Mouse (Mus musculus) embryo, embryonic 9.5 days (tissue): ENCODE data around the gene Nup85.

Experiments
- DNase-seq: peaks from one replicate; pipeline ENCODE4 v3.0.0-alpha.2; 2017; ENCODE audit errors: extremely low spot score

Gene Nup85

DNA sequence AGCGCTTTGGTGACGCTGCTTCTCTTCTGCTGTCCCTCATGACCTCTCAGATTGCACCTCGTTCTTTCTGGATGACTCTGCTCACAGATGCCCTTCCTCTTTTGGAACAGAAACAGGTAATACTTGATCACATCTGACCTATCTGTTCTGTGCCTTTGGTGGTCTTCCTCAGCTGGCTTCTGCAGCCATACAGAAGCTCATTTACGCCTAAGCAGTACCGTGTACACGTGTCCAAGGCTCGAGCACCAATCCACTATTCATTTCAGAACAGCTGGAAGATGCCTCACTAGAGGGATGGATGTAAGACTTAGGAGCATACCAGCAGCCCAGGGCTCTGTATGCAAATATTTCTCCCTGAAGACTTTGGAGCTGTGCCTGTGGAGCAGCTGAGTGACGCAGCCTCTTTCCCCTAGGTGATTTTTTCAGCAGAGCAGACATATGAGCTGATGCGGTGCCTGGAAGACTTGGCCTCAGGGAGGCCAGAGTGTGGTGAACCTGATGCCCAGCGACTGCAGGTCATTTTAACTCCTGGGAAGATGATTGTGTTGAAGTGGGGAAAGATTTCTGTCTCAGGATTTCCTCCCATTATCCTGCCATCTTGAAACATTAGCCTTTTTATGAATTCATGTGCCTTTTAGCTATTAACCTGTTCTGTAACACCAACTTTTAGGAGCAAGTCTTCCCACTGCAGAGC is 18.8 kb downstream of the Nup85 start:
- DNase-seq: no peak

DNA sequence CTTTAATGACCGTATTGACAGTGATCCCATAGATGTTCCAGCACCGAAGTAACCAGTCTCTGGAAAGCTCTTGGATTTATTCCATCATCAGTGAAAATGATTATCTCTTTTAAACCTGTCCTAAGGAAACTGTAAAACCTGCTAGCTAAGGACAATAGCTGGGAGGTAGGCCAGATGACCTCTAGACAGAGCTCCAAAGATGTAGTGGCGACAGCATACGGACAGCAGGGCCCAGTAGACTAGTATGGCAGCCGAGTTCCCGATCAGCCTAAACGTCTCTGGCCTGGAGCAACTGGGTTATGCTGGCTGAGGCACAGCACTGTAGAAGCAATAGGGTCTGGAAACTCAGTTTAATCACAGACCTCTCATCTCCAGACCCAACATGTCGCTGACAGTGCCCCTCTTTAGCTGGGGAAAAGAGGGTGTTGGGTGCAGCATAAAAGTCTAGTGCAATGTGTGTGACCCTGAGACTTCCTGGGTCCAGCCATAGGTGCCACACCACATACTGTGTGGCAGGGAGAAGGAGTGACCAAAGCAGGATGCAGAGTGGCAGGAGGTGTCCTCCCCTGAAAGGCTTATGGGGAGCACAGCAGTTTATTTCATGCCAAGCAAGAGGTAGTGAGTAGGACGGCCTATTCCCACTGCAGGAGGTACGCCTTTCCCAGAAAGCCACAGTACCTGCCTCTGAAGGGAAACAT is 20.3 kb downstream of the Nup85 start:
- DNase-seq: no peak

DNA sequence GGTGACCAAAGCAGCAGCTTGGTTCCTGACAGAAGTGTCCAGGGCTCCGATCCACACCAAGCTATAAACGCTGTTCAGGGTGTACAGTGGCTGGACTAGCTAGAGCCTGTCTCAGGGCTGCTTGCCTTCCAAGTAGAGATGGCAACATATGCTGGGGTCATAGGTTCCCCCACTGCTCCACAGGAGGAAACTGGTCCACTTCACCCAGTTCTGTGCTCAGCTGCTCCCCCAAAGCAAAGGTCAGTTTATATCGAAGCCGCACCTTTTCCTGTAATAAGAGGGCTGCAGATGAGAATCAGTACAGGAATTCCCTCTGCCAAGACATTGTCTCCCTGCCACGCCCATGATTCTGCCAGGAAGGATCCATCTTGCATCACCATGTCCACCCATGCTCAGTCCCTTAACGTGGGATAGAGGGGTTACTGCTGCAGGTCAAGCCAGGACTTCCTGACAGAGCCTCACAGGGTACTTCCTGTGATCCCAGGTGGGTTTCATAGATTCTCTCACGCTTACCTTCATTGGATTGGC is 21.4 kb downstream of the Nup85 start:
- no peak for DNase-seq

DNA sequence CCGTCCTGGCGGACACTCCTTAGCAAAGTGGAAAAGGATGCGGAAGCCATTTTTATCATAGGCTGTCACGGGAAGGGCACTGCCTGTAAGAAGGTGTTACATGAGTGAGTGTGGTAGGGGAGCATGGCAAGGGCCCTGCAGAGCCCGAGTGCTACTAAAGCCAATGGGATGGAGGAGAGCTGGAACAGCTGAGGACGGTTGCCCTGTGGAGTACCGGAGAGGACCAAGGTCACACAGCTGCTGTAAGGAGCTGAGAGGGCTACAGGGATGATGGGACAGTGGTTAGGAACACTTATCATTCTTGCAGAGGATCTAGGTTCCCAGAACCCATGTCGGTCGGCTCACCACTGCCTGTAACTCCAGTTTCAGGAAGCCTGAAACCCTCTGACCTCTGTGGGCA is 22.2 kb downstream of the Nup85 start:
- DNase-seq: no peak

DNA sequence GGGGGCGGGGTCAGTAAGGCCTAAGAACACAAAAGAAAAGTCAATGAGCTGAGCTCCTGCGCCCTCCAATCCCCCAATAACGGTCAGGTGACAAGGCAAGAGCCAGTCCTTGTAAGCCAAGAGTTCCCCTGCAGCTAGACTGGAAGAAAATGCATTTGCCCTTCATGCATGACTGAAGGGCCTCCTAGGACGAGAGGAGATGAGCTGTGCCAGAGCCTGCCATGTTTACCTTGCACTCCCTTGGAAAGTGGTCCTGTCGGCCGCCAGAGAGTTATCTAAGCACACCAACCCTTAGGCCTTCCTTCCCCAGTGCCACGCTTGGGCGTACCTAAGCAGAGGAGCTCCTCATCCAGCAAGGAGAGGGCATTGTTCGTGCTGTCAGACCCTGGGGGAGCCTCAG is 23.8 kb downstream of the Nup85 start:
- no peak for DNase-seq

DNA sequence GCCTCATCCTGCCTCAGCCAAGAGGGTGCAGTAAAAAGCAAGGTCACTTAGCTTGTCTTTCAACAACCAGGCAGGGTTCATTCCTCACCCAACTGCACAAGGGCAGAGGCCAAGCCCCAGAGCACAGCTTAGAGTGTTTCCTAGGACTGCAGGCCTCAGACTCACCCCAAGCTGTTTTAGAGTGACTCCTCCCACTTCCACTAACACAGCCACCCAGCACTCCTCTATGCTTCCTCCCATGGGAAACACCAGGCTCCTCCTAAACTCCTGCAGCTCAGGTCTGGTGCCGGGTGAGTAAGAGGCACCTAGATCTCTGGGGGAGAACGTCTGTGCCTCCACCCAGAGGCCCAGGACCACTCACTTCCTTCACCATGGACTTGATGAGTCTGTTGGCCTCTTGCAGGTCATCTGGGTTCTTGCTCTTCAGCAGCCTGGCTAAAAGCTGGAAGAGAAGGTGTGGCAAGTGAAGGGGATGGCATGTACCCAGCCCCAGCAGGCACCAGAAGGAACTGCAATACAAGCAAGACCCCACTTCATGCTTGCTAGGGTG is 26.4 kb downstream of the Nup85 start:
- DNase-seq: no peak

DNA sequence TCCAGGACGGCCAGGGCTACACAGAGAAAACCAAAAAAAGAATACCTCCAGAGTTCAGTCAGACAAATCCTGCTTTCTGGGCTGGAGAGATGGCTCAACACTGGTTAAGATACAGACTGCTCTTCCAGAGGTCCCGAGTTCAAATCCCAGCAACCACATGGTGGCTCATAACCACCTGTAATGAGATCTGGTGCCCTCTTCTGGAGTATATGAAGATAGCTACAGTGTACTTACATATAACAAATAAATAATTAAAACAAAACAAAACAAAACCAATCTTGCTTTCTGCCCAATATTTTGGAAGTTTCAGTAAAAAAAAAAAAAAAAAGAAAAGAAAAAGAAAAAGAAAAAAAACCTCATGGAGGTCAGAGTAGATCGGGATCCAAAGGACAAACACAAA is 31.0 kb downstream of the Nup85 start:
- no peak for DNase-seq

DNA sequence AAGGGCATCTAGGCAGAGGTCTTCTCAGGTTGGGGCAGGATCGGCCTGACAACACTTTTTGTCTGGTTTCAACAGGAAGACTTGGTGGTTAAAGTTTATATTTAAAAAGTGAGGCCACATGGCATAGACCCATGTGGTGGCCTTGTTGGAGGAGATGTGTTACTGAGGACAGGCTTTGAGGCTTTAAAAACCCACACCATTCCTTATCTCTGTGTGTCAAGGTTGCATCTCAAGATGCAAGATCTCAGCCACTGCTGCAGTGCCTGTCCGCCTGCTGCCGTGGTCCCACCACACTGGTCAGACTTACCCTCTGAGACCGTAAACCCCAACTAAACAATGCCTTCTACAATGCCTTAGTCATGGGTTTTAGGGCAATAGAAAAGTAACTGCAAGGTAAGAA is 34.1 kb downstream of the Nup85 start:
- no peak for DNase-seq

DNA sequence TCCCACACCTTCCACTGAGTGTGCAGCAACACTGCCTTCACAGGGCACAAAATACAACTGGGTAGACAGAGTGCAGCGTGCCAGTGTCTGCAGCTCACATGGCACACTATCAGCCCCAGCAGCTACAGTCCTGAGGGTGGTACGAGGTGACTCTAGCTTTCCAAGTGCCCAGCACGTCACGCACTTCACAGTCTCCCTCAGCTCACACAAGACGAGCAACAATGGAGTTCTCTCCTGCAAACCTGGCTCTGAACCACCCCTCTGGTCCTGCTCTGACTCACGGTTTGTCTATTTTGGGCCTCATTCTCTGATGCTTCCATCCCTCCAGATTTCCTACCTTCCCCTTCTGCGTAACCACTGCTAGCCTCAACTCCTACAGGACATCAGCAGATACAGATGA is 35.5 kb downstream of the Nup85 start:
- no peak for DNase-seq

DNA sequence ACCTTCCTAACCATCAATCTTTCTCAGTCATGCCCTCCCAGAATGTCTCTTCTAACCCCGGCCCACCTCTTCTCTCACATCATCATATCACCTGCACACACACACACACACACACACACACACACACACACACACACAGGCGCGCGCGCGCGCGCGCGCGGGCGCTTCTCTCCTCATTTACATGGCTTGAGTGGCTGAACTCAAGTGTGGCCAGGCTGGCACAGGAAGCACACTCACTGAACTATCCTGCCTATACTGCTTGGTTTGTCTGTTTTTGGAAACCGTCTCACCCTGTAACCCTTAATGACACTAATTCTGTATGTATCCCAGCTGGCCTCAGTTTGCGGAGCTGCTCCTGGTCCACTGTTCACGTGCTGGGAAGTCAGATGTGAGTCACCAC is 36.5 kb downstream of the Nup85 start:
- no peak for DNase-seq

DNA sequence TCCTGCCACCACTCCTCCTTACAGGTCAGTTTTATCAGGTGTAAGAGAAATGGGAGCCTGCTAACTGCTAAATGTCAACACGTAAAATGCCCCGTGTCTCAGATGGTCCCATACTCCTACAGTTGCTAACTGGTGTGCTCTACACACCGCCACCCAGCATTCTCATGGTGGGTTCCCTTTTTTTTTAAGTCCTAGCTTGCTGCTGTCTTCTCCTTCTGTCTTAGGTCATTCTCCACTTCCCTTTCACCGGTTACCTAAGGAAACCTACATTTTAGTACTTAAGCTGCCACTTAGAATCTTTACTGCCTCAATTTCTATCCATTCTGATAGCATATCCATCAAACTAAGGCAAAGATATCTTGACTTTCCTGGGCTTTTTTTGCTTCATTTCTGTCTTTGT is 36.9 kb downstream of the Nup85 start:
- DNase-seq: no peak

DNA sequence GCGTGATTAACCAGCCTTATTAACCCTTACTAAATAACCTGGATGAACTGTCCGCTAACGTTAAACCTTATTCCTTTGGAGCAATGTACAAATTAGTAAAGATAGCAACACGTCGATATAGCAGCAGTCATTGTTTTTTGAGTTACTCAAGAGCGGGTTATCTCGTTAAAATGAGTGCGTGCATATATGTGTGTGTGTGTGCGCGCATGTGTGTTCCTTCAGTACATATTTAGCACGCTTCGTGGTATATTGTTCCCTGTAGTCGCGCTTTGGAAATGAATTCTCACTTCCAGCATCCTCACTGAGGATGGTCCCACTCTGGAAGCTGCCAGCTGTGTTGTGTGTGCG is 38.9 kb downstream of the Nup85 start:
- DNase-seq: no peak

DNA sequence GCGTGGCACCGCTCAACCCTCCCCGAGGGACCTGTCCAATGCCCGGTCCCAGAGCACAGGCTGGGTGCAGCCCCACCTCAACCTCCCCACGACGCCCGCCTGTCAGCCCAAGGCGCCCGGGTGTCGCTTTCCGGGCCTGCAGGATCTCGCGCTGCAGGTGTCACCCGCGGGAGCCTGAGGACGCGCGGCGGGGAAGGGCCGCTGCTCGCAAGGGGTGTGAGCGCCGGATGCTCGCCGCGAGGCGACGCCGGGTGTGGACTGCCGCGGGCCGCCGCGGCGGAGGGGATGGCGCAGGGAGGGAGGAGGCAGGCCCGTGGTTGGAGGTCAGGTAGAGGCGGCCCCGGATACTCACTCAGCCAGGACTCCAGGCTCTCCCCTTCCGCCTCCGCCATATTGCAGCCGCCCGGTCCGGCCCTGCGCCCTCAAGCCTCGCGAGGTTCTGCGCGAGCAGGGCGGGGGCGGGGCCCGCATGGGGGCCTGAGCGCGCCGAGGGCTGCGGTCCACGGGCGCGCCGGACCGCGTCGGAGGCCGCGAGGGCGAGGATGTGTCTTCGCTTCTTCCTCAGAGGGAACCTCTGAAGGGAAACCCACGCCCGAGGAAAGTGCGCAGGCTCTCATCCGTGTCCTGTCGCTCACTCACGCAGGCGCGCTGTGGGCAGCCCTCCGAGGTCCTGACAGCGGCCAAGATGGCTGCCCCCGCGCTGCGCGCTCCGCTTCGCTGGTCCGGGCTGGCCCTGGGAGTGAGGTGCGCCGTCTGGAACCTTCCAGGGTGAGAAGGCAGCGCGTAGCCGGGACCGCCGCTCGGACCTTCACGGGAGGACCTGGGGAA is 39.5 kb downstream of the Nup85 start, which contains the start of the genes Mrps7 and Gga3:
Gene Mrps7 (plus strand): TSS at position 450 of the 828 bp plus-strand sequence.
Gene Gga3 (minus strand): TSS at position 576 of the 828 bp plus-strand sequence.
- peak; percentile 89 for DNase-seq

DNA sequence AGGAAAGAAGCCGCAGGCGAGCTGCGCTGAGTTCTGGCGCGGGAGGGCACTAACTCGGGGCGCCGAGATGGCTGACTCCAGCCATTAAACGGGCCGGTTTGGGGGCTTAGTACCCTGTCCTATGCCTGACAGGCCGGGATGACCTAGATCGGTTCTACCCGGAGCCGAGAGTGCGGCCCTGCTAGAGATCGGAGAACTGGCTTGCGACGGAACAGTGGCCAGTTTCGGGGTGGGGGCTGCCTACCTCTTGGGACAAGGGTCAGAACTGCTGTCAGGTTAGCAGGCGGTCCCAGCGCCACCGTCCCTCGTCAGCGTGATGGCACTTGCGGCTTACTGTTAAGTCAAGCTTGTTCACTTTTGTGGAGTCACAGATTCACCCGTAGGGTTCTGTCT is 40.1 kb downstream of the Nup85 start:
- no peak for DNase-seq

DNA sequence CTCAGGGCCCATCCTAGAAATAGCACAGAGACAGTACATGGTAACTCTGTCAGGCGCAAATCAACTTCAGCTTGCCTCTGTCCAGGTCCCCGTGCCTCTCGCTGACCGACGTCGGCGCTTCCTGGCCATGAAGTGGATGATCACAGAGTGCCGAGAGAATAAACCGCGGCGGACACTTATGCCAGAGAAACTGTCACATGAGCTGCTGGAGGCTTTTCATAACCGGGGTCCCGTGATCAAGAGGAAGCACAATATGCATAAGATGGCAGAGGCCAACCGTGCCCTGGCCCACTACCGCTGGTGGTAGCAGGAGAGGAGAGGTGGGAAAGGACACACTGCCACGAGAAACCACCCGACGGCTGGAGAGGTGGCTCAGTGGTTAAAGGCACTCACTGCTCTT is 42.5 kb downstream of the Nup85 start:
- DNase-seq: no peak

DNA sequence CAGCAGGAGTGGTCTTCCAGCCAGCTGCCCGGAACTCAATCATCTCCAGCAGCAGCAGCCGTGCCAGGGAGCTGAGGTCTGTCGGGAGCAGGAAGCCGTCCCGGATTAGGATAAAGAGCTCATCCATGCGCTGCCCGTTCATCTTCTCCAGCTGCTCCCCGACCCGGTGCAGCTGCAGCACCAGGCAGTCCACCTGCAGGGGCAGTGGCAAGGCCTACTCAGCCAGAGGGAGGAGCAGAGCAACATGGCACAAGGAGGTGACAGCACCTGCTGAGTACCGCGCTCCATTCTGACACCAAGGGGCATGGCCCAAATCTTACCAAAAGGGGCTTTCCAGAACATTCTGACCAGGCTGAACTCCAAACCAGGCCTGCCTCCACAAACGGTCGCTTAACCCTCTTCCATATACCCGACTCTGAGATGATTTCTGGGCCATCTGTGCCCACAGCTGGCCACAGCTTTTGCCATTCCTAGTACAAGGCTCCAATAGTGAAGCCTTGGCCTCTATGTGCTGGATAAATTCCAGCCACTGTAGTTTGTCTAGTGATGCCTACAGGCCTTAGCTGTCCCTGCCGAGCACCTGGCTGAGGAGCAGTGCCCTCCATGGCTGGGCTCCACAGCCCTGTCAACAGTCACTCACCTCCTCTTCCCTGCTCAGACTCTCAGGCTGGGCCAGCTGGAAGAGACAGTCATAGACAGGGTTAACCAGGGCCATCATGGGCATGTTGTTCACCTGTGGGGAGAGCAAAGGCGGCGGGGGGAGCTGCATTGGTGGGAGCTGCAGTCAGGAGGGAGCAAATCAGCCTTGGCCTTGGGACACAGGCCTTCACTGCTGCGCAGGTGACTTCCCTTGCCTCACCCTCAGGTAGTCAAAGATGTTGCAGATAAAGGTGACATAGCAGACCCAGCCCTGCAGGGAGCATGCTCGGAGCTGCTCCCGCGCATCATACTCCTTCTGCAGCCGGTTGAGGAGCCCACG is 44.5 kb downstream of the Nup85 start:
- no peak for DNase-seq

DNA sequence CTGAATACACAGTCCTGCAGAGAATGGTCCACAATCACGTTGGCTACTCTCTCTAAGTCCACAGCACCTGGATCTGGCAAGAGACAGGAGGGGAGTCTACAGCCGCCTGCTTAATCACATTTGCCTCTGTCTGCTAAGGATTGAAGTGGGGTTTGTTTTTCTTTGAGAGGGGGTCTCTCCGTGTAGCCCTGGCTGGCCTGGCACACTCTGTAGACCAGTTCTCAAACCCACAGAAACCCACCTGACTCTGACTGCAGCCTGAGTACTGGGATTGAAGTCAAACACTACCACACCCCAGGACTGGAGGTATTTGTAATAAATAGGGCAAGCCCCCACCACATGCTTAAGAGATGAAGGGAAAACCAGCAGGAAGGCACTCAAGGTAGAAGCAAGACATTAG is 45.3 kb downstream of the Nup85 start:
- no peak for DNase-seq

DNA sequence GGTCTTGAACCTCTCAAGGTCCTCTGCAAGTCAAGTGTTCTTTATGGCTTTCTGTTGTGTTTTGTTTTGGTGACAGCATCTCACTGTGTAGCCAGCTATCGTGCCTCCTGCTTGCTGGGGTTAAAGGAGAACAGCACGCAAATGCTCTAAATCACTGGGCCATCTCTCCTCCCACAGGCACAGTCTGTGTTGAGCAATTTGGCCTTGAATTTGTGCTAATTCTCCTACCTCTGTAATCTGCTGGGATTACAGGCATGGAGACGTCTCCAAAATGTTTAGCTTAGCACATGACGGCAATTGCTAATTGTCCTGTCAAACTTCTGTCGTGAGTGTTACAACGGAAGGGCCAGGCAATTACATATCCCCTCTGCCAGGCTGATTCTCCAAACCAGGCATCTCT is 46.9 kb downstream of the Nup85 start:
- no peak for DNase-seq

DNA sequence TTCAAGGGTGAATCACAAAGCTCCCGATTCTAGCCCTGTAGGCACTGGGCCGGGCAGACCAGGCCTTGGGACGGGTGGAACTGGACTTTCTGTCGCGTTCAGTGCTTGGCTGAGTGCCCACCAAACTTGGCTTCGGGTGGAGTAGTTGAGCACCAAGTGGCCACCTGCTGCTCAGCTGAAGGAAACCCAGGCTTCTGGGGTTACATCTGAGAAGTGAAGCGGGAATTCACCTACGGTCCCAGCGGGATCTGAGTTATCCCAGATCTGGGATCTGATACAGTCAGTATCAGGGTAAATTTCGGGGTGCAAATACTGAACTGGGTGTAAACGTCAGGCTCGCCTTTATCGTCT is 47.8 kb downstream of the Nup85 start:
- no peak for DNase-seq

DNA sequence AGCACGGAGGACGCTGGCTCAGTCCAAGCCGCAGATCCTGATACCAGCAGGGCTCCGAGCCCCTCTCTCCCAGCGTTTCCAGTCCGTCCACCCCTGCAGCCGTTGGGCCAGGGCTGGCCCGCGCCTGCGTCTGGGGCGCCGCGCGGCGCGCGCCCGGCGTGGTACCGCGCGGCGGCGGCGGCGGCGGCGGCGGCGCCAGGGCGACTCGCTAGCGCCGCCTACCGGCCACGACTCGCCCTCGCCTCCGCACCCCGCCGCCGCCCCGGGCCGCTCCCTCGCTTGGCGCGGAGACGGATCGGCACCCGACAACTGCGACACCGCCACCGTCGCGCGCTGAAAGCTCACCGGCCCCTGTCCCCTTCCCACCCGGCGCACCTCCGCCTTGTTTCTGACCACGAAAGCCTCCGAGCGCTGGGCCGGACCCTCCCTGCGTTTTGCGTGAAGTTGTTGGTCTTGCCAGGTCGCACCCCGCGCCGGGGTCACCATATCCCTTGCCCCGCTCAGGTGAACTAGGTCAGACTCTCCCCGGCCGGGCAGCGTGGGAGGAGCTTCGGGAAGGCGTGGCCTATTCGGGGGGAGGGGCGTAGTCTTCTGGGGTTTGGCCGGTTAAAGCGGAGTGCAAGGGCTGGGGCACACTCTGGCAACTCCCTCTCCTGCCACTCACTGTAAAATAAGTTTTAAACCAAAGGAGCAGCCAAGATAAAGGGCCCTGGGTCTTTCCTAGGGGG is 48.3 kb downstream of the Nup85 start, which contains the start of gene Mif4gd:
Gene Mif4gd (minus strand): TSS at position 560 of the 728 bp plus-strand sequence.
- peak; percentile 96 for DNase-seq
